Mouse (Mus musculus): ENCODE measurements around the gene Btrc. TPM values are rescaled to one million over a fixed set of nuclear protein-coding genes. Genes with fewer than 3 reads are reported as not detected.
"Not testable (repeated sequence)": the region's sequence is repeated elsewhere in the genome, so short reads cannot be mapped to it uniquely, and the experiment has no call there.

The Btrc gene
- polyA plus RNA-seq, 1 experiment from 2014 or later: 43.1 TPM

GRCm38 (mm10) chr19:45548196-45548595 is 184.7 kb downstream of the Btrc start:
- Histone ChIP-seq H3K4me1 (peaks cover 26% of the 10 kb centered on the region), H3K27me3 (ENCODE audit: low read depth, poor library complexity, severe bottlenecking) (peaks cover 75% of the 10 kb centered on the region), H3K36me3 (peaks cover 13% of the 10 kb centered on the region)
- H3K27ac ChIP-seq (replicated peaks); DNase-seq (ENCODE audit: low spot score); H3K9me3 ChIP-seq (replicated peaks); H3K4me3 ChIP-seq: not testable (repeated sequence)

- 78% methylated on average over 23 of the region's 23 CpGs for WGBS
- H3K4me1 ChIP-seq: peaks cover 25% of the 10 kb centered on the region
- H3K36me3 ChIP-seq: peaks cover 24% of the 10 kb centered on the region
- H3K27me3 ChIP-seq (ENCODE audit: low read depth, poor library complexity, severe bottlenecking): peaks cover 71% of the 10 kb centered on the region
- no peak for DNase-seq (ENCODE audit: low spot score)
- no peak overlapping the region for H3K4me3 ChIP-seq
- peak overlapping the region; percentile 24; the same call in 1 of the 2 replicates for H3K27ac ChIP-seq (replicated peaks)
- H3K9me3 ChIP-seq (replicated peaks): no peaks in the 10 kb centered on the region
Observed at GRCm38 (mm10) chr19:45549128-45549915, 185.8 kb downstream of the Btrc start.

GRCm38 (mm10) chr19:45549948-45550347 is 186.4 kb downstream of the Btrc start:
- H3K27ac ChIP-seq (replicated peaks): no peak overlapping the region
- no peak for DNase-seq (ENCODE audit: low spot score)
- H3K4me3 ChIP-seq: no peak overlapping the region
- H3K36me3 ChIP-seq: peaks cover 31% of the 10 kb centered on the region
- H3K4me1 ChIP-seq: peaks cover 19% of the 10 kb centered on the region
- WGBS: 85% methylated on average over 4 of the region's 4 CpGs
- H3K27me3 ChIP-seq (ENCODE audit: low read depth, poor library complexity, severe bottlenecking): peaks cover 65% of the 10 kb centered on the region
- H3K9me3 ChIP-seq (replicated peaks): no peaks in the 10 kb centered on the region

- Histone ChIP-seq H3K36me3 (peaks cover 51% of the 10 kb centered on the region), H3K27me3 (ENCODE audit: low read depth, poor library complexity, severe bottlenecking) (peaks cover 42% of the 10 kb centered on the region), H3K4me3 (no peak overlapping the region), H3K27ac (replicated peaks) (no peak overlapping the region), H3K9me3 (replicated peaks) (no peaks in the 10 kb centered on the region), H3K4me1 (peaks cover 15% of the 10 kb centered on the region)
- WGBS: 89% methylated on average over 6 of the region's 6 CpGs
- DNase-seq (ENCODE audit: low spot score): no peak
Observed at GRCm38 (mm10) chr19:45552187-45552586, 188.7 kb downstream of the Btrc start.

- DNase-seq (ENCODE audit: low spot score): no peak
- peaks cover 23% of the 10 kb centered on the region for H3K27me3 ChIP-seq (ENCODE audit: low read depth, poor library complexity, severe bottlenecking)
- no peak overlapping the region for H3K27ac ChIP-seq (replicated peaks)
- H3K4me3 ChIP-seq: no peak overlapping the region
- no peaks in the 10 kb centered on the region for H3K9me3 ChIP-seq (replicated peaks)
- H3K4me1 ChIP-seq: peaks cover 6% of the 10 kb centered on the region; the same call in 1 of the 2 replicates
- WGBS: 95% methylated on average over 11 of the region's 11 CpGs
- H3K36me3 ChIP-seq: peaks cover 60% of the 10 kb centered on the region
Observed at GRCm38 (mm10) chr19:45554136-45554535, 190.6 kb downstream of the Btrc start.

- H3K9me3 ChIP-seq (replicated peaks): no peaks in the 10 kb centered on the region
- H3K4me3 ChIP-seq: peak within 1 kb of the TSS; percentile 86
- under 1% methylated on average over 35 of the region's 35 CpGs for WGBS
- peaks cover 40% of the 10 kb centered on the region for H3K27me3 ChIP-seq (ENCODE audit: low read depth, poor library complexity, severe bottlenecking)
- peak within 1 kb of the TSS; percentile 92 for H3K27ac ChIP-seq (replicated peaks)
- H3K4me1 ChIP-seq: peaks cover 28% of the 10 kb centered on the region
- DNase-seq (ENCODE audit: low spot score): peak; percentile 88
- peaks cover 26% of the 10 kb centered on the region for H3K36me3 ChIP-seq
Observed at GRCm38 (mm10) chr19:45560153-45560890, 196.8 kb downstream of the Btrc start, which contains the start of the genes Poll and Gm17018. Poll (minus strand) TSS chr19:45560531. Gm17018 (plus strand) TSS chr19:45560615.

- Histone ChIP-seq H3K4me1 (peaks cover 47% of the 10 kb centered on the region), H3K27ac (replicated peaks) (no peak overlapping the region), H3K27me3 (ENCODE audit: low read depth, poor library complexity, severe bottlenecking) (peaks cover 98% of the 10 kb centered on the region), H3K9me3 (replicated peaks) (no peaks in the 10 kb centered on the region), H3K4me3 (no peak overlapping the region), H3K36me3 (no peaks in the 10 kb centered on the region)
- DNase-seq (ENCODE audit: low spot score): no peak
- 72% methylated on average over 15 of the region's 15 CpGs for WGBS
Observed at GRCm38 (mm10) chr19:45565925-45566715, 202.6 kb downstream of the Btrc start.

- no peaks in the 10 kb centered on the region for H3K9me3 ChIP-seq (replicated peaks)
- H3K27ac ChIP-seq (replicated peaks): no peak overlapping the region
- 12% methylated on average over 14 of the region's 14 CpGs for WGBS
- no peak overlapping the region for H3K4me3 ChIP-seq
- H3K36me3 ChIP-seq: peaks cover 10% of the 10 kb centered on the region
- peaks cover 100% of the 10 kb centered on the region for H3K27me3 ChIP-seq (ENCODE audit: low read depth, poor library complexity, severe bottlenecking)
- peak; percentile 67 for DNase-seq (ENCODE audit: low spot score)
- H3K4me1 ChIP-seq: peaks cover 44% of the 10 kb centered on the region
Observed at GRCm38 (mm10) chr19:45567367-45567766, 203.8 kb downstream of the Btrc start.

- H3K4me1 ChIP-seq: peaks cover 51% of the 10 kb centered on the region
- no peak overlapping the region for H3K4me3 ChIP-seq
- H3K36me3 ChIP-seq: peaks cover 31% of the 10 kb centered on the region
- H3K27ac ChIP-seq (replicated peaks): no peak overlapping the region
- DNase-seq (ENCODE audit: low spot score): no peak
- no peaks in the 10 kb centered on the region for H3K9me3 ChIP-seq (replicated peaks)
- H3K27me3 ChIP-seq (ENCODE audit: low read depth, poor library complexity, severe bottlenecking): peaks cover 100% of the 10 kb centered on the region
- WGBS: 81% methylated on average over 6 of the region's 6 CpGs
Observed at GRCm38 (mm10) chr19:45573033-45573432, 209.5 kb downstream of the Btrc start.

GRCm38 (mm10) chr19:45573861-45574267 is 210.3 kb downstream of the Btrc start:
- Histone ChIP-seq H3K27me3 (ENCODE audit: low read depth, poor library complexity, severe bottlenecking) (peaks cover 100% of the 10 kb centered on the region), H3K9me3 (replicated peaks) (no peaks in the 10 kb centered on the region), H3K4me3 (no peak overlapping the region), H3K4me1 (peaks cover 45% of the 10 kb centered on the region), H3K27ac (replicated peaks) (no peak overlapping the region), H3K36me3 (peaks cover 39% of the 10 kb centered on the region)
- DNase-seq (ENCODE audit: low spot score): peak; percentile 67
- WGBS: 18% methylated on average over 6 of the region's 6 CpGs

- WGBS: 79% methylated on average over 7 of the region's 7 CpGs
- H3K27me3 ChIP-seq (ENCODE audit: low read depth, poor library complexity, severe bottlenecking): peaks cover 100% of the 10 kb centered on the region
- DNase-seq (ENCODE audit: low spot score): no peak
- H3K4me1 ChIP-seq: peaks cover 46% of the 10 kb centered on the region
- H3K4me3 ChIP-seq: no peak overlapping the region
- no peaks in the 10 kb centered on the region for H3K9me3 ChIP-seq (replicated peaks)
- peaks cover 45% of the 10 kb centered on the region for H3K36me3 ChIP-seq
- H3K27ac ChIP-seq (replicated peaks): no peak overlapping the region
Observed at GRCm38 (mm10) chr19:45574339-45574898, 210.9 kb downstream of the Btrc start.
